Mouse (Mus musculus) MEL (cell line): Measurements from ENCODE around the gene Gm49322.

Experiments used
- CTCF ChIP-seq, 3 experiments: IDR thresholded peaks in 2 of 3; conservative IDR thresholded peaks in 1 of 3; 2 replicates each; pipeline ENCODE4 v1.5.1; 2011 to 2012; ENCODE audit warnings: low read length in 3 of 3, low read depth in 2 of 3, mild to moderate bottlenecking in 2 of 3, improper control_type of control experiment in 1 of 3, inconsistent platforms in 1 of 3, mixed read lengths in 1 of 3, moderate library complexity in 1 of 3; ENCODE audit not compliant: control insufficient read depth in 1 of 3, insufficient read depth in 1 of 3, poor library complexity in 1 of 3, severe bottlenecking in 1 of 3
- ELF1 ChIP-seq: IDR thresholded peaks from 2 replicates; pipeline ENCODE4 v1.6.1; 2014; ENCODE audit warnings: low read depth, mild to moderate bottlenecking, inconsistent platforms, low read length, improper control_type of control experiment, moderate library complexity
- EP300 ChIP-seq, 2 experiments: IDR thresholded peaks; 2 replicates each; pipeline ENCODE4 v1.6.1; 2011; ENCODE audit warnings: improper control_type of control experiment in 2 of 2, low read length in 2 of 2, low read depth in 1 of 2, mild to moderate bottlenecking in 1 of 2
- POLR2A ChIP-seq, 2 experiments: IDR thresholded peaks; 2 replicates each; pipeline ENCODE4 v1.6.1; 2011 to 2012; ENCODE audit warnings: low read length in 2 of 2, mild to moderate bottlenecking in 2 of 2, control low read depth in 1 of 2, improper control_type of control experiment in 1 of 2, low read depth in 1 of 2, moderate library complexity in 1 of 2; ENCODE audit not compliant: control insufficient read depth in 1 of 2, insufficient read depth in 1 of 2, poor library complexity in 1 of 2
- TCF12 ChIP-seq: IDR thresholded peaks from 2 replicates; pipeline ENCODE4 v1.6.1; 2014; ENCODE audit warnings: low read depth, mild to moderate bottlenecking, inconsistent platforms, low read length, improper control_type of control experiment, moderate library complexity

DNA sequence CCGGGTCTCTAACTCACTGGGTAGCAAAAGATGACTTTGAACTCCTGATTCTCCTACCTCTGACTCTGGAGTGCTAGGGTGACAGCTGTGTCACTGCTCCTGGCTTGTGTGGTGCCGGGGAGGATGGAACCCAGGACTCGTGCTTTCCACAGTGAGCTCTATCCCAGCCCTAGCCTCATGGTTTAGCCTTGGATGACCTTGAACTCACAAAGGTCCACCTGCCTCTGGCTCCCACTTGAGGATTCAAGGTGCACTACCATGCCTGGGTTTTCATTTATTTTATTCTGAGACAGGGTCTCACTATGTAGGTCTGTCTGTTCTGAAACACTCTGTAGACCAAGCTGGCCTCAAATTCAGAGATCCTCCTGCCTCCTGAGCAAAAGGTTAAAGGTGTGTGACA is 8.0 kb downstream of the Gm49322 start:
- TF ChIP-seq EP300 (IDR thresholded peaks at IDR 0.05; ENCODE audit: low read depth in 1 of 2, low read length in 2 of 2), result no peak
- TF ChIP-seq POLR2A (IDR thresholded peaks at IDR 0.05; ENCODE audit: control insufficient read depth in 1 of 2, insufficient read depth in 1 of 2, low read depth in 1 of 2, low read length in 2 of 2, poor library complexity in 1 of 2), result no peak
- no peak for TF ChIP-seq CTCF (IDR thresholded peaks at IDR 0.05 in 2 of 3, conservative IDR thresholded peaks at IDR 0.05 in 1 of 3; ENCODE audit: control insufficient read depth in 1 of 3, insufficient read depth in 1 of 3, low read depth in 2 of 3, low read length in 3 of 3, poor library complexity in 1 of 3, severe bottlenecking in 1 of 3)
- no peak for TF ChIP-seq ELF1
- TF ChIP-seq TCF12, result no peak
